Mouse (Mus musculus) gastrocnemius, postnatal 10 days (tissue): ENCODE results near the gene Zfp935. TPM values are rescaled to one million over a fixed set of nuclear protein-coding genes. Genes with fewer than 3 reads are reported as not detected.
"Not testable (repeated sequence)": the region's sequence is repeated elsewhere in the genome, so short reads cannot be mapped to it uniquely, and the experiment has no call there.

Experiments used
- DNase-seq: peaks from one replicate; pipeline ENCODE4 v3.0.0; 2021; ENCODE audit warnings: mixed read lengths
- long read RNA-seq, 2 experiments: library from polyadenylated mRNA; stranded (forward); transcript quantifications; one replicate each; pipeline ENCODE4 v2.0.0; 2021
- microRNA-seq, 2 experiments: library from miRNA; unstranded; fragments of <30 nt; microRNA quantifications; one replicate each; pipeline ENCODE4 v1.2.0; 2021
- total RNA-seq, 2 experiments: library from RNA; stranded (reverse); gene quantifications; 2 replicates each; pipeline ENCODE4 v1.2.3; 2021

Gene Zfp935
- under 1 TPM in 1 of 2 experiments, not detected in 1; 0.38 TPM for total RNA-seq
- long read RNA-seq, experiment 1: 0 reads
- long read RNA-seq, experiment 2: 0 reads

DNA sequence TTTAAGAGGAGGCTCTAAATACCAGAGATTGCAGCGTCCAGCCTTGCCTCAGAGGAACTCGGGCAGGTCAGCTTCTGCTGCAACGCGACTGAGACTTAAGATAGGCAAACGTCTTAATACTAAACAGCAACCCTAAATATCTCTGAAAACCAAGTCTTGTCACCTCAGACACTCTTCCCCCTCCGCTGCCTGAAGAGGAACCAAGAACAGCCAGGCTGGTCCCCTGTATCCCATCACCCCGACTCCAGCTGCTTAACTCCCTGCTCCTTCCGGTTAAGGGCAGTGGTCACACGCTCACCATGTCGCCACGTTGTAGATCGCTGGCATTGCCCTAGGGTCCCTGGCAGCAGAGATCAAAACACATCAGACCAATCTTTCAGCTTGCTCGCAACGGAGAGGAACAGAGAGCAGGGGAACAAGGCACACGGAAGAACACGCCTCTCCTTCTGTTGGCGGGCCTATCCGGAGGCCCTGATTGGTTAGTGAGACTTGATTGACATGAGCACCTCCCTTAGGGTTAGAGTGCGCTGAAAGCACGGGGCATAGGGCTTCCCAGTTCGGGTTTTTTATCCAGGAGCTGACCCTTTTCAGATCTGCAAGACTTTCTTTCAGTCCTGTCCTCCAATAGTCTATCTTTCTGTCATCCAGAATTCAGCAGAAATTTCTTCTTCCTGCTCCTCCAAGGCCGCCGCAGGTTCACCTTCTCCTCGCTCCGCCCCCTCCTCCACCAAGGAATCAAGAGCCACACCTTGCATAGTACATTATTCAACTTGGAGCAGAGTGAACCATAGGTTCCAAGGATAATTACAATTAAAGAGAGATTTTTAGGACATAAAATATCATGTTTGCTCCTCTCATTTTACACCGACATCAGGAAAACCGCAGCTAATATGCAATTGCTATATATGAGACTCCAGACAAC is at the start of gene Zfp935:
Gene Zfp935, minus strand, starts transcription at position 323 of the 922 bp plus-strand sequence.
- peak; percentile 40 for DNase-seq

DNA sequence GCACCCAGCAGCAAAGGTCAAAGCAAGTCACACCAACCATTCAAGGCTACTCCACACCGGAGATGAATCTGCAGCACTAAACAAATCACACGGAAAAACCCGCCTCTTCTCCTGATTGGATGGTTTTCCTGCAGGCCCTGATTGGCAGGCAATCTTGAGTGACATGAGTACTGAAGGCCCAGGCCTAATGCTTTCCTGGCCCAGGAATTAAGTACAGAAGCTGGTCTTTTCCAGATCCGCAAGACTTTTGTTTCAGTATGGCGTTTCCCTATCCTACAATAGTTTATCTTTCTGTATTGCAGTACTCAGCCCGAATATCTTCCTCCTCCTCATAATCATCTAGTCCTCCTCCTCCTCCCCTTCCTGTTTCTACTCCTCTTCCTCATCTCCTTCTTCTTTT is 12.8 kb upstream of the Zfp935 start, which contains the start of gene Zfp934:
Gene Zfp934, minus strand, starts transcription at position 101 of the 400 bp plus-strand sequence.
- DNase-seq: not testable (repeated sequence)

DNA sequence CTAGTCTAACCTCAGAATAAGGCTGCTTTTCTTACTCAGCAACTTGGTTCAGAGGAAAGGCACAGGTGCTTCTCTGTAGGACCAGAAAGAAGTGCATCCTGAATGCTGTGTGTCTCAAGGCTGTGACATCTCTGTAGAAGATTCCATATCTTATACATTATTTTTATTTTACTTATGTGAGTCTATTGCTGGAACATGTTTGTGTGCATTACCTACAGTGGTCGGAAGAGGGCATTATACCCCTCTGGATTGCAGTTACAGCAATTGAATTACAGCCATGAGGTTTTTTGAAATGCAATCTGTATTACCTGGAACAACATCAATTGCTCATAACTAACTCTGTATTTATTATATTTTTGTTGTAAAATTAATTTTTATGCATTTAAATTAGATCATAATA is 3.4 kb upstream of the Zfp935 start:
- not testable (repeated sequence) for DNase-seq

DNA sequence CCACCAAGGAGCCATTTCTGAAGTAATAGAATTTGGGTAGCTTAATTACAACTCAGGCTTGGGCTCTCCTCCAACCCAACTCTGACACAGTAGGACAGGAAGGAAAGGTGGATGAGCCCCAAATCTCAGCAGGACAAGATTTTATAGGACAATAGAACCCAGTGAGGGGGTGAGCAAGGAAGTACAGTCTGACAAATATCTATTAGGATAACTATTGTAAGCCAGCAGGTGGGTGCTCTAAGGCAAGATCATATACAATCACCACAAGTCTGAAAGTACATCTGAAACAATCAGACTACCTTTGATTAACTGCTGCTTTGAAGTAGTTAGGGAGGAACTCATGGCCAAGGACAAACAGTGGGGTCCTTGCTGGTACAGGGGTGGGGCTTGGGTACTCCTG is 28.2 kb downstream of the Zfp935 start:
- not testable (repeated sequence) for DNase-seq

DNA sequence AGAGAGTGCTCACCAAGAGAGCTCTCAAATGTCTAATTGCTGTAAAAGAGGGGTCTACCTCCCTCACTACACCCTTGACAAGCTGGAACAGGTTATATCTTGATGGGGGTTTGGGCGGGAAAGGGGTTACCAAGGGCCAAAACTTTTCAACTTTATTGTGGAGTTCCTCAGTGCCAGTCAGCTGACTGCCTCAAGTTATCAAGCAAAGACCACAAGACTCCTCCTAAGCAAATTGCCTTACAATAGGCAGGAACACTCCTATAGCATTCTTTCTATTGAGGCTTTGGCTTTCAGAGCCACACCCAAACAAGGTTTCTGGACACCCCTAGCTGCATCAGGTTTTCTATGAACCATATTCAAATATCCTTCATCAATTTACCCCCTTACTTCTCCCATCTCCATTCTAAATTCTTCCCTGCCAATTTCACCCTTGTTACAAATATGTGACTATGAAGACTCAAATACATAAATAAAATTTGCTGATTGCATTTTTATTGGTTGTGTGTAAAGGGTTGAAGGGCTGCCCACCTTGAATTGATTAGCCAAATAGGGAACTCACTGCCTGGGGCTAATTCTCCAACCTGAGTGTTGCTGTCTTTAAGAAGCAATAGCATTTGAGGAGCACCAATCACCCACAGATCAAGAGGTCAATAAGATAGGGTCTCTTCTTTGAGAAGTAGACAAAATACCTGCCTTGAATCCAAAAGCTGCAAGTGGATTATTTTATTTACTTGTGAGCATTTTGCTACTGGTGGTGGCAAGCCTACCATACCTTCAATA is 47.5 kb downstream of the Zfp935 start:
- DNase-seq: not testable (repeated sequence)

DNA sequence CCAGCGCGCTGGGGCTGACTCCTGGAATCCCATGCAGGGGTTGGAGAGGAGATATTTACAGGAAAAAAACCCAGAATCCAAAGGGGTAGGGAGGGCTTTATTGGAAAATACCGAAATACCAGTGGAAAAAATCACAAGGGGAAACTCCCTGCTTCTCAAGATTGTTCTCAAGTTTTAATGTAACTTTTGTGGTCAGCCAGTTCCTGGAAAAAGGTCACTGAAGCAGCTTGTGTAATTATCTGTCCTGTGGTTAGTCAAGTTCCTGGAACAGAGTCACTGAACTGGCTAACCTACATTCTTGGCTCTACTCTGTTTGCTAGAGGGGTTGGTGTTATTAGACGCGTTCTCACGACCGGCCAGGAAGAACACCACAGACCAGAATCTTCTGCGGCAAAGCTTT is 85.7 kb downstream of the Zfp935 start:
- not testable (repeated sequence) for DNase-seq

DNA sequence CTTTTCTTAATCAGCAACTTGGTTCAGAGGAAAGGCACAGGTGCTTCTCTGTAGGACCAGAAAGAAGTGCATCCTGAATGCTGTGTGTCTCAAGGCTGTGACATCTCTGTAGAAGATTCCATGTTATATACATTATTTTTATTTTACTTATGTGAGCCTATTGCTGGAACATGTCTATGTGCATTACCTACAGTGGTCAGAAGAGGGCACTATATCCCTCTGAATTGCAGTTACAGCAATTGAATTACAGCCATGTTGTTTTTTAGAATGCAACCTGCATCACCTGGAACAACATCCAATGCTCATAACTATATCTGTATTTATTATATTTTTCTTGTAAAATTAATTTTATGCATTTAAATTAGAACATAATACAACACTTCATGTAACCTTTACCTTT is 88.4 kb downstream of the Zfp935 start:
- DNase-seq: not testable (repeated sequence)

DNA sequence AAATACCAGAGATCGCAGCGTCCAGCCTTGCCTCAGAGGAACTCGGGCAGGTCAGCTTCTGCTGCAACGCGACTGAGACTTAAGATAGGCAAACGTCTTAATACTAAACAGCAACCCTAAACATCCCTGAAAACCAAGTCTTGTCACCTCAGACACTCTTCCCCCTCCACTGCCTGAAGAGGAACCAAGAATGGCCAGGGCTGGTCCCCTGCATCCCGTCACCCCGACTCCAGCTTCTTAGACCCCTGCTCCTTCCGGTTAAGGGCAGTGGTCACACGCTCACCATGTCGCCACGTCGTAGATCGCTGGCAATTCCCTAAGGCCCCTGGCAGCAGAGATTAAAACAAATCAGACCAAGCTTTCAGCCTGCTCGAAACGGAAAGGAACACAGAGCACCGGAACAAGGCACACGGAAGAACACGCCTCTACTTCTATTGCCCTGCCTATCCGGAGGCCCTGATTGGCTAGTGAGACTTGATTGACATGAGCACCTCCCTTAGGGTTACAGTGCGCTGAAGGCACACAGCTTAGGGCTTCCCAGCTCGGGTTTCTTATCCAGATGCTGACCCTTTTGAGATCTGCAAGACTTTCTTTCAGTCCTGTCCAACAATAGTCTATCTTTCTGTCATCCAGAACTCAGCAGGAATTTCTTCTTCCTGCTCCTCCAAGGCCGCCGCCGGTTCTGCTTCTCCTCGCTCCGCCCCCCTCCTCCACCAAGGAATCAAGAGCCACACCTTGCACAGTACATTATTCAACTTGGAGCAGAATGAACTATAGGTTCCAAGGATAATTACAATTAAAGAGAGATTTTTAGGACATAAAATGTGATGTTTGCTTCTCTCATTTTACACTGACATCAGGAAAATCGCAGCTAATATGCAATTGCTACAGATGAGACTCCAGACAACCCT is 91.6 kb downstream of the Zfp935 start, which contains the start of gene Gm49359:
Gene Gm49359, minus strand, starts transcription at position 409 of the 911 bp plus-strand sequence.
- DNase-seq: peak; percentile 78

Small RNA genes within 50 kb of the gene (microRNA-seq; reads per million reads assigned to microRNA genes)
- 0 reads per million in 2 experiments for gene Gm22256

Other genes starting within 250 kb of the Zfp935 start
- under 1 TPM; 0.35 to 0.77 TPM for gene Gm3604, start 175.3 kb downstream of the Zfp935 start, total RNA-seq
- 1 to 10 TPM; 7.7 to 9.7 TPM for gene Gm49359, start 91.7 kb downstream of the Zfp935 start, total RNA-seq
- 1 to 10 TPM; 3.7 to 5.3 TPM for gene Zfp934, start 12.7 kb upstream of the Zfp935 start, total RNA-seq
- gene 6720489N17Rik, start 65.7 kb upstream of the Zfp935 start, total RNA-seq: 1 to 10 TPM; 2.2 to 2.5 TPM
- gene Platr25, start 202.2 kb upstream of the Zfp935 start, total RNA-seq: 1 to 10 TPM; 4.1 to 5.8 TPM
- 1 to 10 TPM; 1.1 to 1.5 TPM for gene Gm5141, start 227.3 kb upstream of the Zfp935 start, total RNA-seq